Mouse (Mus musculus): ENCODE results near the gene Cers6. TPM values are rescaled to one million over a fixed set of nuclear protein-coding genes. Genes with fewer than 3 reads are reported as not detected.

Cers6 gene
- polyA plus RNA-seq, 1 experiment from 2014 or later, result 82.3 TPM

GRCm38 (mm10) chr2:68906921-68907320 lies 45.7 kb downstream of the Cers6 start:
- no peak overlapping the region for H3K27ac ChIP-seq (ENCODE audit: low read depth, low read length)
- no peak overlapping the region for H3K9ac ChIP-seq (replicated peaks; ENCODE audit: low read depth, low read length)
- H3K36me3 ChIP-seq (ENCODE audit: control insufficient read depth, insufficient read depth, low read length), result no peaks in the 10 kb centered on the region
- H3K9me3 ChIP-seq (ENCODE audit: control insufficient read depth, low read length), result no peaks in the 10 kb centered on the region
- 88% methylated on average over 3 of the region's 3 CpGs for WGBS
- H3K4me3 ChIP-seq (ENCODE audit: low read depth, low read length), result no peak overlapping the region
- H3K27me3 ChIP-seq (ENCODE audit: control insufficient read depth, insufficient read depth, low read length), result no peaks in the 10 kb centered on the region
- ATAC-seq (ENCODE audit: low read depth), result no peak
- no peak overlapping the region for H3K4me2 ChIP-seq (ENCODE audit: low read depth, low read length)
- peaks cover 4% of the 10 kb centered on the region; the same call in 1 of the 2 replicates for H3K4me1 ChIP-seq (ENCODE audit: control insufficient read depth, insufficient read depth, low read length)

DNA sequence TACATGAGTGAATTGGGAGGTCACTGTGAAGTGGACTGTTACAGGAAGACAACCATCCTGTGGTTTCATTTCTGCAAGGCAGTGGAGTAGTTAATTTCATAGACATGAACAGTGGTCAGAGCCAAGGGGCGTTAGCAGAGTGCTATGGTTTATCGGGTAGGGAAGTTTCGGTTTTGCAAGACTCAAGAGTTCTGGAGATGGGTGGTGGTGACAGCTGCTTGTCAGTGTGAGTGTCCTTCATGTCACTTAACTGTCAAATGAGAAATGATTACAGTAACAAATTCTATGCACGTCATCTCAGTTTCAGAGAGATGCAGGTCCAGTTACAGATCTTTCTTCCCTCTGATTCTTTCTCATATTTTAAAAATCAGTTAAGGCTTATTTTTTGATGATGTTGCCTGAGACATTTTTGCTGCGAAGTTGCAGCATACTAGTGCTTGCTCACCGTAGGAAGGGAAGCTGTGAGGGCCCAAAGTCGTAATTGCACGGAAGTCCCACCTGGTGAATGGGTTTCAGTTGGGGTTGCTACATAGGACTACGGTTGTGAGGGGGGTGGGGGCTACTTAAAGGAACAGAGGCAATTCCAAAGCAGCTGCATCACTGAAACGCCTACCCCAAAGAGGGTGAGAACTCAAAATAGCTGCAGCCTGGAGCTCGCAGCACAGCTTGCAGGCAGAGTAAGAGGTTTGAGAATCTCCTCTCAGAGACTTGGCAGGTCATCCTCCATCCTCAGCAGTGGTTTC lies 46.7 kb downstream of the Cers6 start:
- Histone ChIP-seq H3K4me1 (ENCODE audit: control insufficient read depth, insufficient read depth, low read length) (no peaks in the 10 kb centered on the region), H3K36me3 (ENCODE audit: control insufficient read depth, insufficient read depth, low read length) (no peaks in the 10 kb centered on the region), H3K27ac (ENCODE audit: low read depth, low read length) (no peak overlapping the region), H3K9me3 (ENCODE audit: control insufficient read depth, low read length) (no peaks in the 10 kb centered on the region), H3K9ac (replicated peaks; ENCODE audit: low read depth, low read length) (no peak overlapping the region), H3K4me3 (ENCODE audit: low read depth, low read length) (no peak overlapping the region), H3K4me2 (ENCODE audit: low read depth, low read length) (no peak overlapping the region), H3K27me3 (ENCODE audit: control insufficient read depth, insufficient read depth, low read length) (no peaks in the 10 kb centered on the region)
- no peak for ATAC-seq (ENCODE audit: low read depth)
- WGBS, result 80% methylated on average over 11 of the region's 11 CpGs

DNA sequence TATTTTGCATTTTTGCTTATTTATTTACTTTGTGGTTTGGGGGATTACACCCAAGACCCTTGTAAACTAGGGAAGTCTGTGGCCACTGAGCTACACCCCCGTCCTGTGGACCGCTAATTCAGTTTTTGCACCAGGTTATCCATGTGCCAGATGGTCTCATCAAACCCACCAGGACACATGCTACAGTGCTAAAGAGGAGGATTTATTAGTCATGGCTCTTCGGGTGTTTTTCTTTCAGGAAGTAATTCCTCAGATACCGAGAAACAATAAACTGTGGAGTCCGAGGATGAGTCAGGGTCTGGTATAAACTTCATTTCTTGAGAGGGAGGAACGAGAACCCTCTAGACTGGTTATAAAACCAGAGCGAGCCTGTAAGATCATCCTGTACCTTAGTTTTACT lies 49.5 kb downstream of the Cers6 start:
- Histone ChIP-seq H3K4me1 (ENCODE audit: control insufficient read depth, insufficient read depth, low read length) (no peaks in the 10 kb centered on the region), H3K27me3 (ENCODE audit: control insufficient read depth, insufficient read depth, low read length) (no peaks in the 10 kb centered on the region), H3K4me3 (ENCODE audit: low read depth, low read length) (no peak overlapping the region), H3K9ac (replicated peaks; ENCODE audit: low read depth, low read length) (no peak overlapping the region), H3K4me2 (ENCODE audit: low read depth, low read length) (no peak overlapping the region), H3K27ac (ENCODE audit: low read depth, low read length) (no peak overlapping the region), H3K9me3 (ENCODE audit: control insufficient read depth, low read length) (no peaks in the 10 kb centered on the region), H3K36me3 (ENCODE audit: control insufficient read depth, insufficient read depth, low read length) (no peaks in the 10 kb centered on the region)
- 56% methylated on average over 7 of the region's 7 CpGs for WGBS
- ATAC-seq (ENCODE audit: low read depth), result no peak

DNA sequence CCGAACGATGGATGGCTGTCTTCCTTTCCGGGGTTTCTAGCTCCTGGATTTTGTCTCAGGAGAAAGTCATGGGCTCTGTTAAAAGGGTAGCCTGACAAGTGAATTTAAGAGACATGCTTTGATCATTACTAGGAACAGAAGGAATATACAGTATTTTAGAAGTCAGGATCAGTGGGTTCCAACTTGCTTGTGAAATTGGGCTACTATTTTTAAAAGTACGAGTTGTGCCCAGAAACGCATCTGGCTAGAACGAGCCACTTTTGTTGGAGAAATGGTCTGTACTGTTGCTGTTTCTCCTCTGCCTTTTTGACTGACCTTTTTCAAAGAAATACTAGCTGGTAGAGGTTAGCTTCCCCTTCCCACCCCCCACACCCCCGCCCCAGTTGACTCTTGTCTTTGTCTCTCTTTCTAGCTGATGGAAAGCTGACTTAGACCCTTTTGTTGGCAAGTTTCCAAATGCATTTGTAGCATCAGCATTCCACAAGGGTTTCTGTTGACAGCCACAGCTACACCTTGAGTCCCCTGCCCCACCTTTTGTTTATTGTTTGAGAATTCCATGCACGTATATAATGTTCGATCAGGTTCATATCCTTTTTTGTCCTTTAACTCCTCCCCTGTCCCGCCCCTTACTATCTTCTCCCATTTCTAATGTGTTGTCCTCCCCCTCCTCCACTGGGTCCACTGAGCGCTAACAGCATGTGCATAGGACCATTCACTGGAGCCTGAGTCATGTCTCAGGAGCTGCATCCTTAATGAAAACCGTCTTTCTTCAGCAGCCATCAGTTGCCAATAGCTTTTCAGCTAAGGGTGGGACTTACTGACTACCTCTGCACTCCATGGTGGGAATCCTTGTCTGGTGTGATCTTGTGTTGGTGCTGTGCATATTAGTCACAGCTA lies 50.6 kb downstream of the Cers6 start:
- no peak overlapping the region for H3K27ac ChIP-seq (ENCODE audit: low read depth, low read length)
- H3K36me3 ChIP-seq (ENCODE audit: control insufficient read depth, insufficient read depth, low read length), result no peaks in the 10 kb centered on the region
- no peak overlapping the region for H3K4me3 ChIP-seq (ENCODE audit: low read depth, low read length)
- WGBS, result 87% methylated on average over 12 of the region's 12 CpGs
- no peak overlapping the region for H3K4me2 ChIP-seq (ENCODE audit: low read depth, low read length)
- ATAC-seq (ENCODE audit: low read depth), result no peak
- no peaks in the 10 kb centered on the region for H3K9me3 ChIP-seq (ENCODE audit: control insufficient read depth, low read length)
- H3K4me1 ChIP-seq (ENCODE audit: control insufficient read depth, insufficient read depth, low read length), result no peaks in the 10 kb centered on the region
- H3K9ac ChIP-seq (replicated peaks; ENCODE audit: low read depth, low read length), result no peak overlapping the region
- no peaks in the 10 kb centered on the region for H3K27me3 ChIP-seq (ENCODE audit: control insufficient read depth, insufficient read depth, low read length)

GRCm38 (mm10) chr2:68915742-68916141 lies 54.5 kb downstream of the Cers6 start:
- H3K36me3 ChIP-seq (ENCODE audit: control insufficient read depth, insufficient read depth, low read length), result no peaks in the 10 kb centered on the region
- no peaks in the 10 kb centered on the region for H3K27me3 ChIP-seq (ENCODE audit: control insufficient read depth, insufficient read depth, low read length)
- no peak for ATAC-seq (ENCODE audit: low read depth)
- no peaks in the 10 kb centered on the region for H3K9me3 ChIP-seq (ENCODE audit: control insufficient read depth, low read length)
- H3K4me2 ChIP-seq (ENCODE audit: low read depth, low read length), result no peak overlapping the region
- H3K4me1 ChIP-seq (ENCODE audit: control insufficient read depth, insufficient read depth, low read length), result no peaks in the 10 kb centered on the region
- no peak overlapping the region for H3K9ac ChIP-seq (replicated peaks; ENCODE audit: low read depth, low read length)
- no peak overlapping the region for H3K27ac ChIP-seq (ENCODE audit: low read depth, low read length)
- H3K4me3 ChIP-seq (ENCODE audit: low read depth, low read length), result no peak overlapping the region

DNA sequence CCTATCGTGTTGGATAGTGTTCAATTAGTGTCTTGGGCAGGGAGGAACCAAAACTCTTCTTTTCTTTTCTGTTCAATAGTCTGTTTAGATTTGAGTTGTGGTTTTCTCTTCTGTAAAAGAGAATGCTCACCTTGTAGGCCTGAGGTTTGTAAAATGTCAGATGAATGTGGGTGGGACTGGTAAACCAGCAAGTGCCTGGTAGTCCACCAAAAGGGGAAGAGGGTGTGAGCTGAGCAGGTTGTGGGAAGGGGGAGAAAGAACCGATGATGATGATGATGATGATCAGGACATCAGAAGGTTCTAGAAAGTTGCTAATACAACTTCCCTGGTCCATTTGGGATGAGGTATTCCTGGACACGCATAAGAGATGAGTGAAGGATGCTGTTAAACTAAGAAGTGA lies 55.1 kb downstream of the Cers6 start:
- H3K9me3 ChIP-seq (ENCODE audit: control insufficient read depth, low read length), result no peaks in the 10 kb centered on the region
- H3K36me3 ChIP-seq (ENCODE audit: control insufficient read depth, insufficient read depth, low read length), result no peaks in the 10 kb centered on the region
- no peak overlapping the region for H3K9ac ChIP-seq (replicated peaks; ENCODE audit: low read depth, low read length)
- WGBS, result 96% methylated on average over 3 of the region's 3 CpGs
- no peak overlapping the region for H3K27ac ChIP-seq (ENCODE audit: low read depth, low read length)
- no peaks in the 10 kb centered on the region for H3K4me1 ChIP-seq (ENCODE audit: control insufficient read depth, insufficient read depth, low read length)
- no peak overlapping the region for H3K4me2 ChIP-seq (ENCODE audit: low read depth, low read length)
- H3K27me3 ChIP-seq (ENCODE audit: control insufficient read depth, insufficient read depth, low read length), result no peaks in the 10 kb centered on the region
- no peak for ATAC-seq (ENCODE audit: low read depth)
- no peak overlapping the region for H3K4me3 ChIP-seq (ENCODE audit: low read depth, low read length)

- Histone ChIP-seq H3K9ac (replicated peaks; ENCODE audit: low read depth, low read length) (no peak overlapping the region), H3K36me3 (ENCODE audit: control insufficient read depth, insufficient read depth, low read length) (no peaks in the 10 kb centered on the region), H3K4me3 (ENCODE audit: low read depth, low read length) (no peak overlapping the region), H3K27me3 (ENCODE audit: control insufficient read depth, insufficient read depth, low read length) (no peaks in the 10 kb centered on the region), H3K9me3 (ENCODE audit: control insufficient read depth, low read length) (no peaks in the 10 kb centered on the region), H3K4me2 (ENCODE audit: low read depth, low read length) (no peak overlapping the region), H3K4me1 (ENCODE audit: control insufficient read depth, insufficient read depth, low read length) (no peaks in the 10 kb centered on the region), H3K27ac (ENCODE audit: low read depth, low read length) (no peak overlapping the region)
- ATAC-seq (ENCODE audit: low read depth), result no peak
Measured at GRCm38 (mm10) chr2:68917010-68917409, 55.8 kb downstream of the Cers6 start.

DNA sequence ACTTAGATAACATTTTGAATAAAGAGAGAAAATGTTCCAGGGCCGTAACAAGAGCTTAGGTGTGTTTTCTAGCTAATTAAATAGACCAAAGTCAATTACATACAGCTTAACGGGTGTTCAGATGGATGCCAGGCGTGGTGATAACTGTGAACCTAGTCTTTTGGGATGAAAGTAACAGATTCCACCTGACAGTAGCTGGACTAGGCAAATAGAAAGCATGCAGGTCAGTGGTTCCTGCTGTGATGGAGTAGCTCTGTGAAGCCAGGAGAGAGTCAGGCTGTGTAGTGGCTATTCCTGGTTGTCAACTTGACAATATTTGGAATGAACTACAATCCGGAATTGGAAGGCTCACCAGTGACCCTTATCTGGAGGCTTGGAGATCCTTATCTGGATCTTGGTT lies 56.3 kb downstream of the Cers6 start:
- H3K27me3 ChIP-seq (ENCODE audit: control insufficient read depth, insufficient read depth, low read length), result no peaks in the 10 kb centered on the region
- H3K4me1 ChIP-seq (ENCODE audit: control insufficient read depth, insufficient read depth, low read length), result no peaks in the 10 kb centered on the region
- no peaks in the 10 kb centered on the region for H3K36me3 ChIP-seq (ENCODE audit: control insufficient read depth, insufficient read depth, low read length)
- no peak overlapping the region for H3K9ac ChIP-seq (replicated peaks; ENCODE audit: low read depth, low read length)
- H3K4me3 ChIP-seq (ENCODE audit: low read depth, low read length), result no peak overlapping the region
- no peak overlapping the region for H3K27ac ChIP-seq (ENCODE audit: low read depth, low read length)
- ATAC-seq (ENCODE audit: low read depth), result no peak
- WGBS, result 82% methylated on average over 4 of the region's 4 CpGs
- H3K4me2 ChIP-seq (ENCODE audit: low read depth, low read length), result no peak overlapping the region
- H3K9me3 ChIP-seq (ENCODE audit: control insufficient read depth, low read length), result no peaks in the 10 kb centered on the region

DNA sequence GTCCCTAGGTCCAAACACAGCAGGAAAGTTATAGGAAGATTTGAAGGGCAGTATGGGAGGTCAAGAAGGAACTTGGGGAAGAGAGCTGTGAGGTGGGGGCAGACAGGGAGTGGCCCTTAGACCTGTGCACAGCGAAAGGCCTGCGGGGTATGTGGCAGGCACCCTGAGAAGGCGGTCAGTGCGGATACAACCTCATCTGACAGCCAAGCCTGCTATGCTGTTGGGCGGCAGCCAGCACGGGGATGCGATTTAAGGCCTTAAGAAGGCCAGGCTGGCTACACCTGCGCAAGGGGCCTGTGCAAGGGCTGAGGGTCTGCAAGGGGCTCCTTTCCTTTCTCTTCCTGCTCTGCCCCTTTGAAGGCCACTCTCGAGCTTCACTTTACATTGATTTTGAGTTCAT lies 63.1 kb downstream of the Cers6 start:
- H3K36me3 ChIP-seq (ENCODE audit: control insufficient read depth, insufficient read depth, low read length), result no peaks in the 10 kb centered on the region
- H3K27ac ChIP-seq (ENCODE audit: low read depth, low read length), result no peak overlapping the region
- H3K9me3 ChIP-seq (ENCODE audit: control insufficient read depth, low read length), result no peaks in the 10 kb centered on the region
- no peak overlapping the region for H3K9ac ChIP-seq (replicated peaks; ENCODE audit: low read depth, low read length)
- no peak for ATAC-seq (ENCODE audit: low read depth)
- 82% methylated on average over 9 of the region's 9 CpGs for WGBS
- H3K4me2 ChIP-seq (ENCODE audit: low read depth, low read length), result no peak overlapping the region
- no peak overlapping the region for H3K4me3 ChIP-seq (ENCODE audit: low read depth, low read length)
- no peaks in the 10 kb centered on the region for H3K27me3 ChIP-seq (ENCODE audit: control insufficient read depth, insufficient read depth, low read length)
- H3K4me1 ChIP-seq (ENCODE audit: control insufficient read depth, insufficient read depth, low read length), result no peaks in the 10 kb centered on the region
